Mouse (Mus musculus) left cerebral cortex, postnatal 10 days (tissue): Measurements from ENCODE around the gene Slc9a8. TPM values are rescaled to one million over a fixed set of nuclear protein-coding genes. Genes with fewer than 3 reads are reported as not detected.
A peak's percentile ranks its signal among the peaks of the same experiment; 100 is the strongest.

Experiments used
- DNase-seq, 2 experiments: peaks; one replicate each; pipeline ENCODE4 v3.0.0; 2021 to 2022; ENCODE audit warnings: low spot score in 2 of 2, mixed read lengths in 1 of 2; ENCODE audit errors: extremely low spot score in 1 of 2
- intact Hi-C: fragments of 180-260 bp; cut with DNase I; formaldehyde crosslinking; loops from one replicate; pipeline ENCODE4 v1.15.1; 2025
- total RNA-seq, 2 experiments: library from RNA; stranded (reverse); gene quantifications; 2 replicates each; pipeline ENCODE4 v1.2.3; 2021

Gene Slc9a8
- total RNA-seq, 2 experiments from 2014 or later, result 33.9 to 35.6 TPM

DNA sequence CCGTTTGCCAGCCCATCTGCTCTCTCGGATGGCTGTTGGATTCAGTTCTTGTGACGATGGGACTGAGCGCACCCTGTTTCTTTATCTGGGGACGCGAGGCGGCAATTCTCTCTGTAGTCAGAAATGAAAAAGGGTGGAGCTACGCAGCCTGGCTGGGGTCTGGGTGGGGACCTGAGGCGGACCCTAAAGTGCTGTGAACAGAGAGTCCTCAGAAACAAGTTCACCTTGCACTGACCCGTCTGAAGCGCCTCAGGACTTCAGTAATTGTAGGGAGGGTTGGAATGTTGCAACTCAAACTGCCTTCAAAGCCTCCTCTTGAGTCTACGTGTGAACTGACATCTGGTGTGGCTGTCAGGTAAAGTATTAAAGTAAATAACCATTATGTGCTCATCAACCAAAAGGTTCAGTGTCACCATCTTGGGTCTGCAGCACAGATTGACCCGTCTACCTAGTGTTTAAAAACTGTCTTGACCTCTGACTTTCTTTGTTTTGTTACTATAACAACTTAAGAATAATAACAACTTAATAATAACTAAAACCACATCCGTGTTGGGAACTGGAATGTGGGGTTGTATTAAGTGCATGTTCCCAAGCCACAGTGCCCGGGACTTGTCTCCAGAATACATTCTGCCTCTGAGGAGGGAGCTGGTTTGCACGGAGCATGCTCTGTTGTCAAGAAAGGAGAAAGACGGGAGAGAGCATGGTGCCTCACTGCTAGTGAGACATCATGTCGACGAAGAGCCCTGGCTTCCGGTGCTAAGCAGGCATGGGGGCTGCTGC is 16.2 kb upstream of the Slc9a8 start:
- no peak for DNase-seq
- intact Hi-C loops, result no loop called here

DNA sequence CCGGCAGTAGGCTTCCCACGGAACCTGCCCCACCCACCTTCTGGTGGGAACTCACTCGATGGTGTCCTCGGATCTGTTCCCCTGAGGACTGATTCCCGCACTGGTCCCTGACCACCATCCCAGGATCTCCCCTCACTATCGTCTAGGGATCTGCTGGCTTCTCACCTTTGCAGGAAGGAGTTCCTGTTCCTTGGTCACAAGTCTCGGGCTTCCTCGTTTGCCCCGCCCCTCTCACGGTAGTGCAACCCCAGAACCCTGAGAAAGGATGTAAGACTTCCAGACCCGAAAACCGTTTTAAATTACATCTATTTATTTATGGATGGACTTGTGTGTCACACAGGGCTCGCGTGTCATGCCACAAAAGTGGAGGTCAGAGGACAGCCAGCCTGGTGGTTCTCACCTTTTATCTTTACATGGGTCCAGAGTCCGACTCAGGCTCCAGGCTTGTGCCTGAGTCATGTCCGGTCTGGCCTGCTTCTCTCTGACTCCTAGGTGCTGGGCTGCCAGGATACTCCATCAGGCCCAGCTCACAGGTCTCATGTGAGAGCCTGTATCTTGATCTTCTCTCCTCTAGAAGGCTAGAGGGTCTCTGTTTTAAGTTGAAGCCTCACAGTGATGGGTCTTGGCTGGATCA is 14.1 kb upstream of the Slc9a8 start:
- intact Hi-C loops, result no loop called here
- DNase-seq, result no peak

DNA sequence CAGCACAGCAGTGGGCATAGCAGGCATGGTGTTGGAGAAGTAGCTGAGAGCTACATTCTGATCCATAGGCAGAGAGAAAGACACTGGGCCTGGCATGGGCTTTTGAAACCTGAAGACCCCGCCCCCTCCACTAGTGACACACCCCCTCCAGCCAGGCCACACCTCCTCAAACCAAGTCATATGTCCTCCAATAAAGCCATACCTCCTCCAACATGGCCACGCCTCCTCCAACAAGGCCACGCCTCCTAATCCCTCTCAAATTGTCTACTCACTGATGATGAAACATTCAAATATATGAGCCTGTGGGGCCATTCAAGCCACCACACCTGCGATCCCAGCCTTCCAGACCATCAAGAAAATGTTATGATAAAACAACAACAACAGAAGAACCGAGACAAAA is 7.1 kb upstream of the Slc9a8 start:
- intact Hi-C loops, result no loop called here
- DNase-seq, result peak in 1 of 2 experiments; percentile 19

DNA sequence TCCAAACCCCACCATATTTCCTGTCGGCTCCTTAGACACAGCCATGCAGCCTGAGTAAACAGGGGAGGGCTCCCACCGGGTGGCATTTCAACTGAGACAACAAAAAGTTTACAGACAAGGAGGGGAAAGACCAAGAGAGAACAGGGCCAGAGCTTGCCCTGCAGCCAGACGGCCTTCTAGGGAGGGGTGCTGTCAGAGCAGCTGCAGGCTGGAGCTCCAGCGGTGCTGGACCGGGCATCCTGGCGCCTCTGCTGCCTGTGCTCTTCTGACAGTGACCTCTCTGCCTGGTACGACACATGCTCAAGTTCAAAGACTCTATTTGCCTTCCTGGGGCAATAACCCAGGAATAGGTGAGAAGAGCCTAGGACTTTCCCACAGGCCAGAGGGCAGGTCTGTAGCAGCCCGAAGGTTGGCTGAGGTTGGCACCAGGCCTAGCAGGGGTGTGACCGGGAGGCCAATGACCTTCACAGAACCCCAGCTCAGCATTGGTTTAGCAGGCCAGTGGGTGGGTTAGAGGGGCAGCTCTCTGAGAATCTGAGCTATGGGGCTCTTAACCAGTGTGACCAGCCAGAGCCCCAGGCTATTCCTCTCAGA is 5.4 kb upstream of the Slc9a8 start:
- DNase-seq, result peak in 1 of 2 experiments; percentile 34
- intact Hi-C loops, result loop anchor here (5.0 kb wide), 4 partner anchors 69 to 349 kb away; partner anchors contain the start of gene B4galt5

DNA sequence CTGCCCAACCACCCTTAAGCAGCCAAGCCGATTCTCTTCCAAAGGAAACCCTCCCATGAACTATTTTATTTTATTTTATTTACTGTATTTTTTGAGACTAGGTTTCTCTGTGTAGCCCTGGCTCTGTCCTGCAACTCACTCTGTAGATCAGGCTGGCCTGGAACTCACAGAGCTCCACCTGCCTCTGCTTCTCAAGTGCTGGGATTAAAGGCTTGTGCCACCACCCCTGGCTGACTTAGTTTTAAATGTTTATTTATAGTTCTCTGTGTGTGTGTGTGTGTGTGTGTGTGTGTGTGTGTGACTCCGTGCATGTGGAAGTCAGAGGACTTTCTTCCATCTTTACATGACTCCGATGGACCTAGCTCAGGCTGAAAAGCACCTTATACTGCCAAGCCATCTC is 4.5 kb upstream of the Slc9a8 start:
- DNase-seq, result no peak
- intact Hi-C loops, result loop anchor here (5.0 kb wide), 4 partner anchors 70 to 350 kb away; partner anchors contain the start of gene B4galt5

DNA sequence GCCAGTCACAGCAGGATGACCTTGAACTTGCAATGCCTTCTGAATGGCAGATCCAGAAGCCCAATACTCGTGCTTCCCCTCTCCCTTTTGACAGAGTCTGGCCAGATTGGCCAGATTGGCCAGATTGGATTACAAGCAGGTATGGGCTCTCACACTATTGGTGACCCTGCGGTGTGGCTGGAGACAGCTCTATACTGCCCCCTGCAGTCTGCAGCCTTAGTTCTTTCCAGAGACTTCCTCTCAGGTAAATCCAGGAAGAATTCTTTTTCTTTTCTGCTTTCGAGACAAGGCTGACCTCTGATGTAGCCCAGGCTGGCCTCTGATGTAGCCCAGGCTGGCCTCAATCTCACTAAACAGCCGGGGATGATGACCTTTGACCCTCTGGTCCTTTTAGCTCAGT is 3.8 kb upstream of the Slc9a8 start:
- intact Hi-C loops, result loop anchor here (5.0 kb wide), 4 partner anchors 70 to 350 kb away; partner anchors contain the start of gene B4galt5
- DNase-seq, result peak; percentile 39 to 79

DNA sequence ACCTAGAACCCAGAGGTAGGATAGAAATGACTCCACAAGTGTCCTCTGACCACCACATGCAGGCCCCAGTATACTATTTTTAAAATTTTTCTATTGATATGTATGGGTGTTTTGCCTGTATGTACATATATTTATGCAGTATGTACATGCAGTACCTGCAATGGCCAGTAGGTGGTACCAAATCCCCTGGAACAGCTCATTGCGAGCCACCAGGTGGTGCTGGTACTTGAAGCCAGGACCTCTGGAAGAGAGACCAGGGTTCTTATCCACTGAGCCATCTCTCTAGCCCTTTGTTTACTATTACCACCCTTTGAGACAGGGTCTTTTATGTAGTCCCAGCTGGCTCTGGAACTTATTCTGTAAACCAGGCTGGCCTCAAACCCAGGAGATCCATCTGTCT is 2.3 kb upstream of the Slc9a8 start:
- peak; percentile 34 to 71 for DNase-seq
- intact Hi-C loops, result loop anchor here (5.0 kb wide), 4 partner anchors 72 to 352 kb away; partner anchors contain the start of gene B4galt5

DNA sequence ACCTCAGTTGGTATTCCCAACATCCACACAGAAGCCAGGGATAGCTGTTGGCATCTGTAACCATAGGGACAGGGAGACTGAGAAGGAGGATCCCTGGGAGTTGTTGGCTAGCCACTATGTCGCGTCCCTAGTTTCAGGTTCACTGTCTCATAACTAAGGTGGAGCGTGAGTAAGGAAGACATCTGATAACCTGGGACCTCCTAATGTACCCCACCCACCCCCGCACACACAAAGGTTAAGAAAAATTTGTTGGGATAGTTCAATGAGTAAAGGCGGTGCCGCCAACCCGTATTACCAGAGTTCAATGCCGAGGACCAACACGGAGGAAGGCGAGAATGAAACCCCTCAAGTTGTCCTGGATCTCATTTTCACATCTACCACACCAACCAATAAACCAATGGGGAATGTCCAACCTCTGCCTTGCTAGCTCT is 686 bp upstream of the Slc9a8 start:
- no peak for DNase-seq
- intact Hi-C loops, result no loop called here

DNA sequence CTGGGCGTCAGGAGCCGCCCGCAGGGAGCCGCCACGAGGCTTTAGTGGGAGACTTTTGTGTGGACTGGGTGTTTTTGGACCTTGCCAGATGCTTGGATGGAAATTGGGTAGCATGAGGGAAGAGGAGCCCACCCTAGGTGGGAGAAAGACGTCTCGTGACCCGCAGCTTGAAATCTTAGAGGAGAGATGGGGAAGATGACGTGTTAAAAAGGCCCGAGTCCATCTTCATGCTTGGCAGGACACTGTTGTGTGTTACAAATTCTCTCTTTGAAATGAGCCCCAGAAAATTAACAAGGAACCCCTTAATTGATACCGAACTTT is 598 bp downstream of the Slc9a8 start:
- no peak for DNase-seq
- intact Hi-C loops, result no loop called here

DNA sequence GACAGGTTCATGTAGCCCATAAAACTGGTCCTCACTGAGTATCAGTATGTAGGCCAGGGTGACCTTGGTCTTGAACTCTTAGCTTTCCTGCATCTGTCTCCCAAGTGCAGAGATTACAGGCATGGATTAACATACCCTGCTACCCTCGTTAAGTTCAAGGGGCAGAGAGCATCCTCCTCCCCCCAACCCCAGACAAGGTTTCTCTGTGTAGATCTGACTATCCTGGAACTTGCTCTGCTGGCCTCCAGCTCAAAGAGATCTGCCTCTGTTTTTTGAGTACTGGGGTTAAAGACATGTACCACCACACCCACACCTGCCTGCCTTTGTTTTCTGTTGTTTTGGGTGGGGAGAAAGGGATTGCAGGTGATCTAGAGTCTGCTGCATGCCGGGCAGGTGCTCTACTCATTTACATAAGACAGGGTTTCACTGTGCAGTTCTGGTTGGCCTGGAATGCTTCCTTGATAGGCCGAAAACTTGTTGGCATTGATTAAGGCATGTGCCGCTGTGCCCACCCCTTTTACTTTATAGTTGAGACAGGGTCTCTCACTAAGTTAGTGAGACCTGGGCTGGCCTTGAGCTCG is 1.6 kb downstream of the Slc9a8 start:
- intact Hi-C loops, result no loop called here
- no peak for DNase-seq

DNA sequence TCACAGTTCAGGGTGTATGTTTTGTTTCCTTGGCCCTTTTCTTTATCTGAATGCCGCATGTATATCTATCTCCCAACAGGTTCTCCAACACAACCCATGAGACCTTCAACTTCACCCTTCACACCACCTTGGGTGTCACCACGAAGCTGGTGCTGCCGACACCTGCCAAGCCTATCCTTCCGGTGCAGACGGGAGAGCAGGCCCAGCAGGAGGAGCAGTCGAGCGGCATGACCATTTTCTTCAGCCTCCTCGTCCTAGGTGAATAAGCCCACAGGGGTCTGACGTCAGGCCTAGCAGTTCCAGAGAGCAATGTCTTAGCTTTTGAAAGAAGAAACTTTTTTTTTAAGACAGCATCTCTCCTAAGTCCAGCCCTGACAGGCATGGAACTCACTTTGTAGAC is 2.5 kb downstream of the Slc9a8 start:
- intact Hi-C loops, result no loop called here

DNA sequence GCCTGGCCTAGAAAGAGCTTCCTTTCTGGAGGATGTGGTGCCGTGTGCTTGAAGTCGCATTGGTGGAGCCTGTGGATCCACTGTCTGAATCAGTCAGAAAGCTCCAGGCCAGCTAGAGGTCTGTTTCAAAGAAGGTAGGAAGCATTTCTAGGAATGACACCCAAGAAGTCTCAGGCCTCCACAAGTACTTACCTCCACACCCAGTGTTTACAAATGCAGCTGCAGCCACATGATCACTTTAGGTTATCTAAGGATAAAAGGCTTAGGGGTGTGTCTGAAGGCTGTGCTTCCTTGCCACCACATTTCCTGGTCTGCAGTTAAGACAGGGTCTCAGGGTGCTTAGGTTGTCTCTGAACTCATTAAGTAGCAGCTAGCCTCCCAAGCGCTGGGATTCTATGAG is 3.0 kb downstream of the Slc9a8 start:
- no peak for DNase-seq
- intact Hi-C loops, result no loop called here

More for the DNA sequence above, 2.5 kb downstream of the Slc9a8 start:
- DNase-seq, result no peak

DNA sequence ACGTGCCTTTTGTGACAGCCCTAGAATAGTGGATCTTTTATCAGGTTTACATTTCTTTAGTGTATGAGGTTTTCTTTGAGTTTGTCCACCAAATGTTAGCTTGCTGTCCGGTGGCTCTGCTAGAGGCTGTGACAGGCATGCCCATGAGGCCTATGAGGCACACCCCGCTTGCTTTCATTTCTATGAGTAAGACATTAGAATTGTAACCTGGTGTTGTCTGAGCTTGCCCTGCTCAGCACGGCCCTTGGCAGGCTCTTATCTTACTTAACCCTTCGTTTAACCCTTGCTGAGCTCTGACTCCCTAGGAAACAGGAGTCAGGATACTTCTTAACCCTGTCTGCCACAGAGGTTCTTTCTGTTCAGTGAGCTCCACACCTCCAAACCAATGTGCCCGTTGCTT is 3.9 kb downstream of the Slc9a8 start:
- no peak for DNase-seq
- intact Hi-C loops, result no loop called here

DNA sequence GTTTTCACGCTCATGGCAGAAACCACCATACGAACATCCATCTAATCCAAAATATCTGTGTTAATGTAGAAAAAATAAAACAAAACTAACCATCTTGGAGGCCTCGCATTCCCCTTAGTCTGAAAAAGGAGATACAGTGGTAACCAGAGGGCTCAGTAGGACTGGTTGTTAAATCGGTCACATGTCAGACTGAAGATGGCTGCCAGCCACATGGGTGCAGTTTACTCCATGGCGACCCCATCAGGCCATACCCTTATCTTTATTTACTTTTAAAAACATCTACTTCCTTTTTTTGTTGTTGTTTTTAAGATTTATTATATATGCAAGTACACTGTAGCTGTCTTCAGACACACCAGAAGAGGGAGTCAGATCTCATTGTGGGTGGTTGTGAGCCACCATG is 8.1 kb downstream of the Slc9a8 start:
- DNase-seq, result no peak
- intact Hi-C loops, result no loop called here

DNA sequence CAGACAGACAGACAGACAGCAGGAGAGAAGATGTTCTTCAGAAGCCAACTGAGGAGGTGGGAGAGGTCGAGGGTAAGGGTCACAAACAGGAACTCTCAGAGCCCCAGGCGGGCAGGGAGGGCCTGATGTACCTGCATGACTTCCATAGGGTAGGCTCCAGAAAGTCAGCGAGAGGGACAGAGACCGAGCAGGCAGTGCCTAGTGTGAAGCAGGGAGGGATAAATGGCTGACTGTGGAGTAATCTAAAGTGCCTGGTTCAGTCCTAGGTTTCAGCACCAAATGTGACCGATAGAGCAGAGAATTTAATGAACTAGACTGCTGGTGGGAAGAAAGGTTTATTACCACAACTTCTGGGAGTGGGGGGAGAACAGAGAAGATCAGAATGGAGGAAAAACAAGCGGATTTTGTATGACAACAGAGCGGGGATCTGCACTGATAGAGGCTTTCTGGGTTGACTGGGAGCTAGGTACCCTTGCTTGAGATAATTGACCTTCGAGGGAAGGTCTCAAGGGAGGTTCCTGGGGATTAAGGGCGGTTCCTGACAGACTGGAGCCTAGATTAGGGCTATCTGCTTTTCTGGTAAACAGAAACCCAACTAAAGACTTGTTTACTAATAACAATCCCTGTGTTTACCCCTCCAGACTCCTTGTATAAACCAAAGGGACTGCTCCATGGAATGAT is 9.4 kb downstream of the Slc9a8 start:
- intact Hi-C loops, result no loop called here
- peak in 1 of 2 experiments; percentile 5 for DNase-seq

DNA sequence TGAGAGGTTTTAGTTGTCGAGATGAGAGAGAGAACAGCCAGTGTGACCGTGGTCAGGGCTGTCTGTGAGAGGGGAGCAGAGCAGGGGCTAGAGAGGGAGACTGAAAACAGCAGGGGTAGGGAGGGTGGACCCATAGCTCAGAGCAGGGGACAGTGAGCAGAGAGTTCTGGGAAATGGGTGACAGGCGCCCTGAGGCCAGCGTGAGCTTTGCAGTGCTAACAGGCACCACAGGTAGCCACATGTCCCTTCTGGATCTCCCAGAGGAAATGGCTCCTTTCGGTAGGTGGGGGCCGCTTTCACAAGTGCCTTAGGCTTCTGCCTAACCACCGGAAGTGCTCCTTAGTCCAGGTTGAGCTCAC is 9.9 kb downstream of the Slc9a8 start:
- DNase-seq, result peak in 1 of 2 experiments; percentile 12
- intact Hi-C loops, result no loop called here

DNA sequence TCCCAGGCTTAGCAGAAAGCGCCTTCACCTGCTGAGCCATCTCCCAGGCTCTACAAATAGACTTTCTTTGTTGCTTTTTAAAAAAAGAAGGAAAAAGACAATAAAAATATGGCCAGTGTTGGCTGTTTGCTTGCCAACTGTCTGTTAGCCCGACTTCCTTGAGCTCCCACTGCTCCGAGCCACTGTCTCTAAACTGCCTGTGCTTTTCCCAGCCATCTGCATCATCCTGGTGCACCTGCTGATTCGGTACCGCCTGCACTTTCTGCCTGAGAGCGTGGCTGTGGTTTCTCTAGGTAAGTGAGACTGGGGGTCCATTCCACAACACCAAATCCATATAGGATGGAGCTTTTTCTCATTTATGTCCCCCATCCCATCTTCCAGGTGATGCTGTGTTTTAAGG is 13.1 kb downstream of the Slc9a8 start:
- no peak for DNase-seq
- intact Hi-C loops, result no loop called here

DNA sequence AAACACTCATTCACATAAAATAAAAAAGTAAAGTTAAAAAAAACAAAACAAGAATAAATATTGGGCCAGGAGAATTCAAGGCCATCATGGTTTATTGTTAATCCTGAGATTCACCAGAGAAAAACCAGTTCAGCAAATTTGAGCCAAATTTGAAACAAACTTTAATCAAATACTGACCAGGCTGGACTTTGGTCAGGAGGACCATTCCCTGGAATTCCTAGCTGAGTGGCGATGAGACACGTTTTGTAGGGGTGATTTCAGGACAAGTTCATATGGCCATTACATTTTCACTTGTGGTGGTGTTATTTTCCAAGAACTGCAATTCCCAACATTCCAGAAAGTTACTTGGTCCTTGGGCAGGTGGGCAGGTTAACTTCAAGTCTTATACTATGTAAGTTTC is 14.1 kb downstream of the Slc9a8 start:
- intact Hi-C loops, result no loop called here
- no peak for DNase-seq

DNA sequence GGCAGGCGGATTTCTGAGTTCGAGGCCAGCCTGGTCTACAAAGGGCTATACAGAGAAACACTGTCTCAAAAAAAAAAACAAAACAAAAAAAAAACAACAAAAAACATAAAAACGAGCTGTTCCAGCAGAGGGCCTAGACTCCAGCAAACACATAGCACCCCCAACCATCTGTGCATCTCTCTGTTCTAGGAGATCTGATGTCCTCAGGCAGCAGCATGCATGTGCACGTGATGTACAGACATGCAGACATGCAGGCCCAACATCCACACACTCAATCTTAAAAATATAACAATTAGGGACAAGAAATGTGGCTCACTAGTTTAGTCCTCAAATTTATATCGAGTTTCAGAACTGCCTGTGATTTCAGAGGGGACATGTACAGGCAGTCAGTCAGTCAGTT is 14.9 kb downstream of the Slc9a8 start:
- peak in 1 of 2 experiments; percentile 26 for DNase-seq
- intact Hi-C loops, result no loop called here
